Mouse (Mus musculus) hindbrain, postnatal 0 days (tissue): ENCODE measurements around the gene Olfr1353. TPM values are rescaled to one million over a fixed set of nuclear protein-coding genes. Genes with fewer than 3 reads are reported as not detected.
"Not testable (repeated sequence)": the region's sequence is repeated elsewhere in the genome, so short reads cannot be mapped to it uniquely, and the experiment has no call there.

Experiments used
- ATAC-seq: fragments of 200-750 bp; cut with Nextera tagmentation; 2 replicates; pipeline ENCODE4 v1.8.0; 2017; ENCODE audit warnings: mild to moderate bottlenecking, moderate TSS enrichment, moderate library complexity
- DNase-seq: peaks from one replicate; pipeline ENCODE4 v3.0.0-alpha.2; 2015; ENCODE audit warnings: low spot score
- H3K27ac ChIP-seq: fragments of 300-500 bp; sonication (generic); 2 replicates; pipeline ENCODE4 v1.5.1; 2014; ENCODE audit warnings: mild to moderate bottlenecking
- H3K27me3 ChIP-seq: fragments of 300-500 bp; sonication (generic); 2 replicates; pipeline ENCODE4 v1.6.1; 2014; ENCODE audit warnings: low read length, mixed read lengths; ENCODE audit not compliant: insufficient read depth
- H3K36me3 ChIP-seq: fragments of 300-500 bp; sonication (generic); 2 replicates; pipeline ENCODE4 v1.6.1; 2014; ENCODE audit warnings: low read length, mixed read lengths; ENCODE audit not compliant: insufficient read depth
- H3K4me1 ChIP-seq: fragments of 300-500 bp; sonication (generic); 2 replicates; pipeline ENCODE4 v1.6.1; 2014; ENCODE audit warnings: antibody characterized with exemption, low read length, mixed read lengths; ENCODE audit not compliant: insufficient read depth
- H3K4me2 ChIP-seq: fragments of 300-500 bp; sonication (generic); 2 replicates; pipeline ENCODE4 v1.6.1; 2014; ENCODE audit warnings: low read depth, mild to moderate bottlenecking, low read length, moderate library complexity, mixed read lengths
- H3K4me3 ChIP-seq: fragments of 300-500 bp; sonication (generic); 2 replicates; pipeline ENCODE4 v1.5.1; 2014; ENCODE audit warnings: low read length
- H3K9ac ChIP-seq: fragments of 300-500 bp; sonication (generic); replicated peaks from 2 replicates; pipeline ENCODE4 v1.6.1; 2014; ENCODE audit warnings: mild to moderate bottlenecking, low read length, moderate library complexity, mixed read lengths
- H3K9me3 ChIP-seq: fragments of 300-500 bp; sonication (generic); 2 replicates; pipeline ENCODE4 v1.6.1; 2016; ENCODE audit warnings: low read length, mixed read lengths
- CTCF ChIP-seq: IDR thresholded peaks from 2 replicates; pipeline ENCODE4 v1.5.1; 2016; ENCODE audit warnings: antibody characterized with exemption, control low read depth, low read depth
- WGBS: fragments of 180-500 bp; shearing (Covaris S2); extraction: QIAGEN DNeasy Blood & Tissue Kit; methylation state at CpG from one replicate; pipeline ENCODE4 v1.1.7; 2014; 5-methylcytosine and 5-hydroxymethylcytosine counted together
- polyA plus RNA-seq: library from polyadenylated mRNA; unstranded; fragments of >200 nt; fragmentation: Nextera tagmentation; extraction: Ambion mirVana; gene quantifications from 2 replicates; pipeline ENCODE4 v1.2.1, GENCODE M21; 2015
- total RNA-seq: library from RNA; depleted of rRNA; stranded (reverse); fragments of >200 nt; gene quantifications from 2 replicates; pipeline ENCODE4 v1.2.3, GENCODE M21; 2014; rRNA removed

Gene Olfr1353
- total RNA-seq (not detected in 2 replicates), polyA plus RNA-seq (not detected in 2 replicates)

GRCm38 (mm10) chr10:78963009-78963408, at the start of gene Olfr1353:
Gene Olfr1353, plus strand, starts transcription at chr10:78963309.
- not testable (repeated sequence) for H3K9me3 ChIP-seq, H3K27me3 ChIP-seq, ATAC-seq

GRCm38 (mm10) chr10:78950336-78950735, 12.8 kb upstream of the Olfr1353 start, which contains the start of gene Olfr8:
Gene Olfr8, plus strand, starts transcription at chr10:78950636.
- not testable (repeated sequence) for H3K4me1 ChIP-seq
- 90% methylated on average over 1 of the region's 1 CpGs for WGBS

More at GRCm38 (mm10) chr10:78963009-78963408, at the start of gene Olfr1353:
- not testable (repeated sequence) for H3K27ac ChIP-seq, H3K36me3 ChIP-seq, H3K4me2 ChIP-seq, H3K4me3 ChIP-seq, DNase-seq, H3K9ac ChIP-seq, H3K4me1 ChIP-seq

GRCm38 (mm10) chr10:78980750-78981149, 17.6 kb downstream of the Olfr1353 start, which contains the start of gene Olfr1352:
Gene Olfr1352, plus strand, starts transcription at chr10:78981050.
- H3K27me3 ChIP-seq: no peaks in the 10 kb centered on the region
- H3K4me2 ChIP-seq: no peak within 1 kb of the TSS
- ATAC-seq: no peak
- no peak within 1 kb of the TSS for H3K27ac ChIP-seq
- no peak within 1 kb of the TSS for H3K4me3 ChIP-seq
- H3K9ac ChIP-seq: no peak within 1 kb of the TSS
- H3K4me1 ChIP-seq: no peaks in the 10 kb centered on the region
- no peaks in the 10 kb centered on the region for H3K36me3 ChIP-seq
- no peaks in the 10 kb centered on the region for H3K9me3 ChIP-seq
- no peak for DNase-seq
- no peak for TF ChIP-seq CTCF

More at GRCm38 (mm10) chr10:78950336-78950735, 12.8 kb upstream of the Olfr1353 start, which contains the start of gene Olfr8:
- not testable (repeated sequence) for H3K27me3 ChIP-seq, H3K4me3 ChIP-seq, H3K36me3 ChIP-seq, DNase-seq, ATAC-seq, H3K9ac ChIP-seq, H3K4me2 ChIP-seq, H3K27ac ChIP-seq, H3K9me3 ChIP-seq

GRCm38 (mm10) chr10:79012172-79012571, 49.1 kb downstream of the Olfr1353 start, which contains the start of gene Olfr1351:
Gene Olfr1351, plus strand, starts transcription at chr10:79012472.
- DNase-seq: no peak

More at GRCm38 (mm10) chr10:79012172-79012571, 49.1 kb downstream of the Olfr1353 start, which contains the start of gene Olfr1351:
- Histone ChIP-seq H3K9me3 (no peaks in the 10 kb centered on the region), H3K27me3 (no peaks in the 10 kb centered on the region), H3K9ac (no peak within 1 kb of the TSS), H3K36me3 (no peaks in the 10 kb centered on the region), H3K4me2 (no peak within 1 kb of the TSS), H3K27ac (no peak within 1 kb of the TSS), H3K4me1 (no peaks in the 10 kb centered on the region), H3K4me3 (no peak within 1 kb of the TSS)
- ATAC-seq: no peak
- TF ChIP-seq CTCF: no peak
- WGBS: 63% methylated on average over 1 of the region's 1 CpGs

Other genes starting within 250 kb of the Olfr1353 start
- not detected in 2 replicates for gene Casp14, start 245.0 kb upstream of the Olfr1353 start, total RNA-seq
- gene Casp14, start 245.0 kb upstream of the Olfr1353 start, polyA plus RNA-seq: not detected in 2 replicates
- gene Ccdc105, start 210.2 kb upstream of the Olfr1353 start, total RNA-seq: not detected in 2 replicates
- gene Ccdc105, start 210.2 kb upstream of the Olfr1353 start, polyA plus RNA-seq: 0.16 and 0.28 TPM in 2 replicates
- 79.2 and 80.1 TPM in 2 replicates for gene Slc1a6, start 182.8 kb upstream of the Olfr1353 start, total RNA-seq
- gene Slc1a6, start 182.8 kb upstream of the Olfr1353 start, polyA plus RNA-seq: 38.8 and 41.3 TPM in 2 replicates
- gene Olfr1356, start 111.1 kb upstream of the Olfr1353 start, total RNA-seq: not detected in 2 replicates
- not detected in 2 replicates for gene Olfr1356, start 111.1 kb upstream of the Olfr1353 start, polyA plus RNA-seq
- not detected in 2 replicates for gene Olfr1355, start 87.8 kb upstream of the Olfr1353 start, total RNA-seq
- not detected in 2 replicates for gene Olfr1355, start 87.8 kb upstream of the Olfr1353 start, polyA plus RNA-seq
- not detected in 2 replicates for gene Olfr1354, start 50.1 kb upstream of the Olfr1353 start, total RNA-seq
- gene Olfr1354, start 50.1 kb upstream of the Olfr1353 start, polyA plus RNA-seq: not detected in 2 replicates
- gene Olfr8, start 12.7 kb upstream of the Olfr1353 start, total RNA-seq: not detected in 2 replicates
- not detected in 2 replicates for gene Olfr8, start 12.7 kb upstream of the Olfr1353 start, polyA plus RNA-seq
- gene Olfr1352, start 17.7 kb downstream of the Olfr1353 start, total RNA-seq: not detected in 2 replicates
- not detected in 2 replicates for gene Olfr1352, start 17.7 kb downstream of the Olfr1353 start, polyA plus RNA-seq
- gene Olfr1351, start 49.2 kb downstream of the Olfr1353 start, total RNA-seq: not detected in 2 replicates
- gene Olfr1351, start 49.2 kb downstream of the Olfr1353 start, polyA plus RNA-seq: 0.05 TPM in 1 of 2 replicates, not detected in the other
- not detected in 2 replicates for gene Olfr57, start 65.4 kb downstream of the Olfr1353 start, total RNA-seq
- gene Olfr57, start 65.4 kb downstream of the Olfr1353 start, polyA plus RNA-seq: 0.45 and 1.0 TPM in 2 replicates
- 16.6 and 18.2 TPM in 2 replicates for gene 2610008E11Rik, start 134.3 kb downstream of the Olfr1353 start, total RNA-seq
- 19.4 and 20.0 TPM in 2 replicates for gene 2610008E11Rik, start 134.3 kb downstream of the Olfr1353 start, polyA plus RNA-seq
- gene Vmn2r80, start 185.5 kb downstream of the Olfr1353 start, total RNA-seq: not detected in 2 replicates
- not detected in 2 replicates for gene Vmn2r80, start 185.5 kb downstream of the Olfr1353 start, polyA plus RNA-seq